Mouse (Mus musculus): ENCODE results near the gene Golm1. TPM values are rescaled to one million over a fixed set of nuclear protein-coding genes. Genes with fewer than 3 reads are reported as not detected.

Golm1 gene
- total RNA-seq, 2 experiments from 2014 or later, result 46.1 to 80.5 TPM

DNA sequence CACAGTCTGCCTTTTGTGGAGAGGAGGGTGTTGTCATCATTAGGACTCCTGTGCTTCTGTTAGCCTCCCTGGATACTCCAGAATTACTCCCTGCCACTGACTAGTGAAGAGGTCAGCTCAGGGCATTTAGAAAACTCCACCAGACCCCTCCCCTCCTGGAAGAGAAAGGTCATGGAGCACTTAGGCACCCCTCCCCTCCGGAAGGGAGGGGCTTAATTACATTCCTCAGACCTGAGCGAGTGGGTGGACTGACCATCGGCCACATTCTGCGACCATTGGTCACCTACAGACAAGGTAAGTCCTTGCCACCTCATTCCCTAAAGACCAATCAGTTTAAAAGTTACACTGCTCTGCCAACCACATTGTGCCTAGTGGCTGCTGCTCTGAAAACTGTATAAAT lies 3.7 kb upstream of the Golm1 start:
- ATAC-seq (replicated peaks; ENCODE audit: low FRiP score, poor library complexity, severe bottlenecking), result no peak

DNA sequence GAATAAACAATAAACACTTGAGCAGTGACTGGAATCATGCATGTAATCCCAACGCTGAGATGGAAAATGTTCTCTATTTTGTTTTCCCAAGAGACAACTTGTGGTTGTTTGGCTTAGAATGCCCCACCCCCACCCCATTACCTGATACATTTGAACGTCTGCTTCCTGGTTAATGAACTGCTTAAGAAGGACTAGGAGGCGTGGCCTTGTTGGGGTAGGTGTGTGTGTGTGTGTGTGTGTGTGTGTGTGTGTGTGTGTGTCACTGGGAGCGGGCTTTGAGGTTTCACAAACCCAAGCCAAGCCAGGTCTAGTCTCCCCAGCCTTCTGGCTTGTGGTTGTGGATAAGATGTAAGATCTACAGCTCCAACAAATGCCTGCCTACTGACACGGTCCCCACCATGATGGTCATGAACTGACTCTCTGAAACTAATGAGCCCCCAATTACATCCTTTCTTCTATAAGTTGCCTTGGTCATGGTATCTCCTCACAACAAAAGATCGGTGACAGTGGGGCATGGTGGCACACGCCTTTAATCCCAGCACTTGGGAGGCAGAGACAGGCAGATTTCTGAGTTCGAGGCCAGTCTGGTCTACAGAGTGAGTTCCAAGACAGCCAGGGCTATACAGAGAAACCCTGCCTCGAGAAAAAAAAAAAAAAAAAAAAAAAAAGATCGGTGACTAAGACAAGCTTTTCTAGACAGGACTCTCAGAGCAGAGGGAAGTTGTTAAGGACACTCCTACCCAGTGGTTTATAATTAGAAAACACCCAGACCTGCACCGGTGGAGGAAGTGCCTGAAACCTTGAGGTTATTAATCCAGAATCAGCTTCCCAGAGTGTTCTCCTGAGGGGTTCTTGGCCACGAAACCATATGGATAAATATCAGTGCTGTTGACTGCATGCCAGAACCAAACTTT lies 962 bp upstream of the Golm1 start:
- no peak for ATAC-seq (replicated peaks; ENCODE audit: low FRiP score, poor library complexity, severe bottlenecking)

DNA sequence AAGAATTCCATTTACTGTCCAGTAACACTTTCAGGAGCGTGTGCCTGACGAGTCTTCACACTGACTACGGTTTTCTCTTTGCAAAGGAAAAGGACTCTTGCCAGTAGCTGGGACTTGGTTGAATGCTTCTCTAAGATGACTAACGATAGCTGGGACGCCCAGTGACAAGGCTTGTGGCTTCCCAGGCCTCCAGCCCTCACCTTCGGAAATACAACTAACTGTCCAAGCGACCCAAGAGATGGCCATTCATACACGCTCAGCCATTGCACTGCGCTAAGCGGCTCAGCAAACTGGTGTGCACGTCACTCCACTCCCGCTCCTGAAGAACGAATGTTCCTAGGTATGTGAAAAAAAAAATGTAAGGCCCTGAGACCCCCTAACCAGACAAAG lies 855 bp downstream of the Golm1 start:
- ATAC-seq (replicated peaks; ENCODE audit: low FRiP score, poor library complexity, severe bottlenecking), result peak; percentile 69

DNA sequence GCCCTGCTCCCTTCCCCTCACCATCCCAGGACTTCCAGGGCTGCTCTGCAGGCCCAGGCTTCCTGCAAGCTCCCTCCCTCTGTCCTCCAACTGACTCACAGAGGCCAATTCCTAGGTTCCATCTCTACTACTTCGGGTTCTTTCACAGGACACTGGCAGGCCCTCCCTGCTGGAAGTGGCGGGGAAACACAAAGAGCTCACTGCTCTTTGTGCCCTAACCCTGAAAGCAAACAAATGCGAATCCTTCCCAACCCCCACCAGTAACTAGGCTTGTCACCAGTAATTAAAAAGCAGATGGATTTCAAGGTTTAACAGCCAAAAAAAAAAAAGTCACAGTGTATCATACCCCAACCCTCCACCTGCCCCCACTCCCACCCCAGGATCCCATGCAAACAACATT lies 1.4 kb downstream of the Golm1 start:
- ATAC-seq (replicated peaks; ENCODE audit: low FRiP score, poor library complexity, severe bottlenecking), result no peak

DNA sequence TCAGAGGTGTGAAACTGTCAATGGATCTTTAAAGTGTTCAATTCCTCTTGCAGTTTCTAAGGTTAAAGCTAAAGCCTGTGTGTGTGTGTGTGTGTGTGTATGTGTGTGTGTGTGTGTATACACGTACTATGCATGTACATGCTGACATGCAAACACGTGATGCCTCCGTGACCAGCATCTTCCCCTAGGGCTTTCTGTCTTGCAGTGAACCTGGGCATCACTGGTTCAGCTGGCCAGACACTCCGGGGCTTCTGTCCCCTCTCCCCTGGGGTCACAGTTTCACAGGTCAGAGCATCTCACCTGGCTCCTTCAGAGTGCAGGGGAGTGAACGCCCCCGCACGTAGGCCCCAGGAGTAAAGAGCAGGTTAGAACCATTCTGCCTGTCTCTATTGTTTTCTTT lies 2.0 kb downstream of the Golm1 start:
- no peak for ATAC-seq (replicated peaks; ENCODE audit: low FRiP score, poor library complexity, severe bottlenecking)

DNA sequence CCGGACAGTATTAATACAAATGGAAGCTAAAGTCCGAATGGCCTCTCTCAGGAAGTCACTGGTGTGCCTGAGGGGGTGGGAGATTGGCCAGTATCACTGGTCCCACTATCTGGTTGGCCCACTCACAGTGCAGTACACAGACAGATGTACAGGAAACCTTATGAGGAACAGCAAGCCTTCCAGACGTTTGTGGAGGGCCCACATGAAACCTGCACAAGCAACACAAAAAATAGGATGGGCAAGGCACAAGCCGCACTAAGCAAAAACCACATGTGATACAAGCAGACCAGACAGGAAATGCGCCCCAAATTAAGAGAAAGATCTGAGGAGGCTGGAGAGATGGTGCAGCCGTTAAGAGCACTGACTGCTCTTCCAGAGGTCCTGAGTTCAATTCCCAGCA lies 3.4 kb downstream of the Golm1 start:
- no peak for ATAC-seq (replicated peaks; ENCODE audit: low FRiP score, poor library complexity, severe bottlenecking)

DNA sequence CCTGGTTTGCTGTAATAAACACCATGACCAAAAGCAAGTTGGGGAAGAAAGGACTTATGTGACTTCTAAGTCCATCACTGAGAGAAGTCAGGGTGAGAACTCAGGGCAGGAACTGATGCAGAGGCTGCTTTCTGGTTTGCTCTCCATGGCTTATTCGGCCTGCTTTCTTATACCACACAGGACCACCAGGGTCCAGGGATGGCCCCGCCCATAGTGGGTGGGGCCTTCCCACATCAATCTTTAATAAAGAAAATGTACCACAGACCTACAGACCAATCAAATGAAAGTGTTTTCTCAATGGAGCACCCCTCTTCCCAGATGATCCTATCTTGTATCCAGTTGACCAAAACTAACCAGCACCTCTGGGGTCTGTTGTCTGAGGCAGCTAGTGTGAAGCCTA lies 4.1 kb downstream of the Golm1 start:
- no peak for ATAC-seq (replicated peaks; ENCODE audit: low FRiP score, poor library complexity, severe bottlenecking)

DNA sequence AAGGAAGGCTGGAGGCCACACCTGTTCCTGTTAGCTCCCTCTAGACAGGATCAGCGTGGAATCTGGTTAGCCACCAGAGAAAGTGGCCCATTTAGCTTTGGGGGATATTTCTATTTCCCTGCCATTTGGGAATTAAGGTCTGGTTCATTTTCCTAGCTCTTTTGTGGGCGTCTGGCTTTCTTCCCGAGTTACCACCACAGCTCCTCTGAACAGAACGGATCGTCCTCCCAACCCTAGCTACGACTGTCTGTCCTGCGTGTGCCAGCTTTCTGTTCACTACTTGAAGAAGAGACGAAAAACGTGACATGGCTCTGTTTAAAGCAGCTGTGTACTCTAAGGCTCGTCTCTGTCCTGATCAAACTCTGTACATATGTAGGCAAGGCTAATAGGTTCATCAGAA lies 5.7 kb downstream of the Golm1 start:
- no peak for ATAC-seq (replicated peaks; ENCODE audit: low FRiP score, poor library complexity, severe bottlenecking)

DNA sequence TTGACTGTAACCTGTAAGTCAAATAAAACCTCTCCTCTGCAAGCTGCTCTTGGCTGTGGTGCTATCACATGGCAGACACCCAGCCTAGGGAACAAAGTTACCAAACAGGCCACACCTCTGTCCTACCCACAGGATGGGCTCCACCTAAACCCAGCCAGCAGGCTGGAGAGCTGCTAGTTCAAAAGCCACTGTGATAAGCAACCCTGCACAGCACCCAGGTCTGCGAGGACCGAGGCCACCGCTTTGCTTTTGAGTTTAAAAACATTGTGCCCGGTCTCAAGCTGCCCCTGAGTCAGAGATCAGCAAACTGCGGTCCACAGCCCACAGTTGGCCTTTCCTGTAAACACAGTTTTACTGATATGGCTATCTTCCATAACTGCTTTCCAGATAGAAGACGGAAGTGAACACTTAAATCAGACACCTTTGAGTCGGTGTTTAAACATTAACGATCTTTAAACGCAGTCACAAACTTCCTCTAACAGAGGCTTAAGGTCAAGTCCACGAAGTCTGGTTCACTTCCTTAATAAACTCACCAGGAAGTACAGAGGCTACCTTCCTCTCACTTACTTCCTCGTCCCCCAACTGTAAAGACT lies 7.0 kb downstream of the Golm1 start:
- peak; percentile 99 for ATAC-seq (replicated peaks; ENCODE audit: low FRiP score, poor library complexity, severe bottlenecking)

DNA sequence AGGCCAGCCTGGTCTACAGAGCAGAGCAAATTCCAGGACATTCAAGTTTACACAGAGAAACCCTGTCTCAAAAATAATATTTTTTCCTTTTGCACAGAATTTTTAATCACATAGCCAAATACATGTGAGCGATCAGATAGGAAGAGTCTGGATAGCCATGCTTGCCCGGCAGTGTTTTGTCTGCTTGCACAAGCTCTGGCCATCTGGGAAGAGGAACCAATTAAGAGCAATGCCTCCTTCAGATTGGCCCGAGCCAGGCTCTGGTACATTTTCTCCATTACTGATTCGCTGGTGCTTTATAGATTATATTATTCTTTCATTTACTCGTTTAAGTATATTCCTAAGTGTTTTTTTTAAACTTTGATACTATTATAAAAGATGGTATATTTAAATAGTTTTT lies 7.8 kb downstream of the Golm1 start:
- ATAC-seq (replicated peaks; ENCODE audit: low FRiP score, poor library complexity, severe bottlenecking), result no peak

DNA sequence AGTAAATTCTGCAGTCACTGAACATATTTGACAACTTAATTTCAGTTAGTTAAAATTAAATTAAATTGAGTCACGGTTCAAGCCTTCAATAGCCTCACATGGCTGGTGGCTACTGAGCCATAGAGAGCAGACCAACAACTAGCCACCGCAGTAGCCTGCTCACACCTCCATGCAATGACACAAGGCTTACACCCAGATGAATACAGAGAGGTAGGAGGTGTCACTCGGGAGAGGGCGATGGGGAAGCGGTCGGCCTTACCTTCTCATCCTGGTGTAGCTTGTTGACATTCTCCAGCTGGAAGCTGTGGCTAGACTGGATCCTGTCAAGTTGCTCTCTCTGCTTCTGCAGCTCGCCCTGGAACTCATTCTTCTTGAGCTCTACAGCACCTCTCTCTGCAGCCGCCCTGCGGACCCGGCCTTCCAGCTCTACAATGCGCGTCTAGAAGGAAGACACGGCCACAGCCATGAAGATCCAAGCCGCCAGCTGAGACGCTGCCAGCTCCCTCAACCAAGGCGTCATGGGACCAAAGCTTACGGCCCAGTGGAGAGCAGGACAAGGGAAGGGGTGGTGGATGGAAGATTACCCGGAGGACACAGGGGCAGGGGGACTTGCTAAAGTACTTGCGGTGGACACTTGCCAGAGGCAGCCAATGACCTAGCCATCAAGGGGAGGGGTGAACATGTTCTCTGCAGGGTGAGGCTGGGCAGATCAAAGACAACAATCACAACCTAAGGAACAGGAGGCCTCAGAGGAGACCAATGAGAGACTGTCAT lies 11.5 kb downstream of the Golm1 start:
- ATAC-seq (replicated peaks; ENCODE audit: low FRiP score, poor library complexity, severe bottlenecking), result no peak

DNA sequence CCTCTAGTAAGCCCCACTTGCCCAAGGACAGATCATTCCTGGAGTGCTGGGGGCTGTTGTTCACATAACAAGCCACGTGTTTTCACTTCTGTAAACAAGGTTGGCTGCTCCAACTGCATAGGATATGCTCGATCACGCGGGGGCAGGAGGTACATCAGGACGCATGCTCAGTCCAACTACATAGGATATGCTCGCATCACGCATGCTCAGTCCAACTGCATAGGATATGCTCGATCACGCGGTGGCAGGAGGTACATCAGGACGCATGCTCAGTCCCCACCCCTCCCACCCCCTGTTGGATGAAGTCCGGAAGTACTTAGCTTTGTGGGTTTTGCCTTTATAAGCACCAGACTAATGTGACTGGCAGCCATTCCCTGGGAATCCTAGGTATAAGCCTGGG lies 13.6 kb downstream of the Golm1 start:
- no peak for ATAC-seq (replicated peaks; ENCODE audit: low FRiP score, poor library complexity, severe bottlenecking)

DNA sequence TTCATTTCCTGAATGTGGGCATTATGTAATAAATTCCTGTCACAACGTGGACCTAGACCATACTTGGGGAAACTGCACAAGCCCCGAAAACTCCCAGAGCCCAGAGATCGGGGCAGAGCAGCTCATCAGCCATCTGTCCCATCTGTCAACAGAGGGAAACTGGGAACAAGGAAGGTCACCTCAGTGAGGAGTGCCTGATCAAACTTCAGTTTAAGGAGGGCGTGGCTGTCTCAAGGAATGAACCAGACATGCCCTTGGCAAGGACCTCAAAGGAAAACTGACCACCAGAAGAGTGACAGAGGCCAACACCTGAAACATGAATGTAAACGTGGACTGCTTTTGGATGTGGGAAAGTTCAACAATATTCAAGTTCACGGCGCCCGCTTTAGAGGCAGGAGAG lies 14.2 kb downstream of the Golm1 start:
- ATAC-seq (replicated peaks; ENCODE audit: low FRiP score, poor library complexity, severe bottlenecking), result no peak

DNA sequence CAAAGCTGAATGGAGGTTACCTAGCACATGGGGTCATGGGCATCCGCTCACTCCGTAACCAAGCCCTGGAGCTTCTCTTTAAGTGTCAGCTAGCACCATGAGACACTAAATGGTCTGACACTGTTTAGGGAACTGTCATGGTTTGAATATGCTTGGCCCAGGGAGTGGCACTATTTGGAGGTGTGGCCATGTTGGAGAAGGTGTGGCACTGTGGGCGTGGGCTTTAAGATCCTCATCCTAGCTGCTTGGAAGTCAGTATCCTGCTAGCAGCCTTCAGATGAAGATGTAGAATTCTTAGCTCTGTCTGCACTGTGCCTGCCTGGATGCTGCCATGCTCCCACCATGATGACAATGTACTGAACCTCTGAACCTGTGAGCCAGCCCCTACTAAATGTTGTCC lies 15.2 kb downstream of the Golm1 start:
- ATAC-seq (replicated peaks; ENCODE audit: low FRiP score, poor library complexity, severe bottlenecking), result no peak

DNA sequence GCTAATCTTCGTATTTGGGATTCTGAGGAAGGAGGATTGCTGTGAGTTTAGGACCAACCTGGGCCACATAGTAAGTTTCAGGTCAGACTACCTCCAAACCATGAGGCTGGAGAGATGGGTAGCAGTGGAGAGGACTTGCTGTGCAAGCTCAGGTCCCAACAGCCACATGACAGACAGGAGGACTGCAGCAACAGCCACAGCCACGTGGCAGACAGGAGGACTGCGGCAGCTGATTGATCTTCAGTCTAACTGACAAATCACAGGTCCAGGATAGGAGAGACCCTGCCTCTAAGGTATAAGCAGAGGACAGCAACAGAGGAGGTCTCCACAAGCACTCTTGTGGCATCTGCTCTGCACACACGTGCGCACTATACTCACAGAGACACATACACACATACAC lies 17.8 kb downstream of the Golm1 start:
- no peak for ATAC-seq (replicated peaks; ENCODE audit: low FRiP score, poor library complexity, severe bottlenecking)

DNA sequence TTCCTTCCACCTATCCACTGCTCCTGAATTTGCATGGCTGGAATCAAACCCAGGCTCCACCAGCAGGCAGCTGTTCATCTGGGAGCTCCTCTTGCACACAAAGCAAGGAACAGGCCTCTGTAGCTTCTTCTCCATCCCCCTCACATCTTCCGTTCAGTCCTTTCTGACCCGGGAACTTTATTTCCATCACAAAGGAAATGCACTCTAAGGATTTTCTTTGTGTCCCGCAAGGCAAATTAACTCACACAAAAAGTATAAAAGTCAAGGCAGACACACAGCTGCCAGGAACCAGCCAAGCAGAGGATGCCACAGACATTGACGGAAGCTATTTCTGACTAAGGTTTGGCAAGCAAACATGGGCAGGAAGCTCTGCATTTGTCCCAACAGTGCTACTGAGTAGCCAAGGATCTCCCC lies 18.6 kb downstream of the Golm1 start:
- ATAC-seq (replicated peaks; ENCODE audit: low FRiP score, poor library complexity, severe bottlenecking), result no peak

DNA sequence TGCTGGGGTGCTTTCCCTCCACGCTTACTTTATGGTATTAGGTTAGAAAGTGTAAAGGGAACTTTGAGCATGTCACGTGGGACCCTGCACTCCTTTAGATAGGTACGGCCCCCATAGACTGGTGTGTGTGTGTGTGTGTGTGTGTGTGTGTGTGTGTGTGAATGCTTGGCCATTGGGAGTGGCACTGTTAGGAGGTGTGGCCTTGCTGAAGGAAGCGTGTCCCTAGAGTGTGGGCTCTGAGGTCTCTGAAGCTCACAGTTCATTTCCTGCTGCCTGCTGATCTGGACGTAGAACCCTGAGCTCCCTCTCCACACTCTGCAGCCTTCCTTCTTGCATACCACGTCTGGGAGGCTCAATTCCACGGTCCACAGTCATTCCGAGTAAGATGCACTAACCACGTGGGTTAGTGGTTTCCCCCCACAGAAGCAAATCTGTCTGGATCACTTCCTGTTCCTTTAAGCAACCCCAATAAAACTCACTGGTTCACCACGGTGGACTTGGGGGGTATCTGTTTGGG lies 19.2 kb downstream of the Golm1 start:
- no peak for ATAC-seq (replicated peaks; ENCODE audit: low FRiP score, poor library complexity, severe bottlenecking)

DNA sequence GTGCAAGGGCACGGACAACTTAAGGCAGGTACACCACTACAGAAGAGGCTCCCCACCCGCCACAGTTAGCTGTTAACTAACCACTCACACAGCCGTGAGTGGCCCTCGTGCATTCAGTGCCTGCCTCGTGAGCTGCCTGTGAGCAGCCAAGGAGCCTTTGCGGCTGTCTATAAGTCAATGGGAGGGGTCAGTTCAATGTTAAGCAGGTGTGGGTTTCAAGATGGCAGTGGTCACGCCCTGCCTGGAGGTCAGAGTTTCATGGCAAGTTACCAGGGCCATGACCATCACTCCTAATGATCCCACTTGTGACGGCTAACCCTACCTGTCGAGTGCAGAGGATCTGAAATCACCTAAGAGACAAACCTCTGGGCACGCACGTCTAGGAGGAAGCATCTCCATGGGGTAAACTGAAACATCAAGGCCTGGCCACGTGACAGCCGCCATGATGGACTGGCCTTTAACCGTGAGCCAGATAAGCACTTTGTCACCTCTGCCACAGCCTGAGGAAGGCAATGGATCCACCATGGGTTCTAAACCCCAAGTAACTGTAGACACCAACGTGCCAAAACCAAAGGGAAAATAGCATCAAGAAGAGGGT lies 19.8 kb downstream of the Golm1 start:
- ATAC-seq (replicated peaks; ENCODE audit: low FRiP score, poor library complexity, severe bottlenecking), result no peak

DNA sequence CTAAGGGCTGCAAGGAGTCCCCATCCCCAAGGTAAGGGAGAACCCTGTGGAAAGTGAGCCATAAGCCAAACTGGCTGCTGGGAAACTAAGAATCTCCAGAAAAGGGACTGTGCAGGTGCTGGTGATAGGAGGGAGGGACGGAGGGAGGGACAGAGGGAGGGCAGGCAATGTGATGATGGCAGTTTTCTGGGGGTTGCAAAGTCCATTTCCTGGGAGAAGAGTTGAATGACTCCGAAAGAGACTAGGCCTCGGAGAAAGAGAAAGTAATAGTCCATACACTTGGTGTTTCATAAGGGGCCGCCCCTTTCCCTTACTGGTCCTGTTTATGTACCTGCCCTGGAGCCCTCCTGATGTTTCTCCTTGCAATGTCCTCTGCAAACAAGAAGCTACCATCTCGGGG lies 21.1 kb downstream of the Golm1 start:
- no peak for ATAC-seq (replicated peaks; ENCODE audit: low FRiP score, poor library complexity, severe bottlenecking)

DNA sequence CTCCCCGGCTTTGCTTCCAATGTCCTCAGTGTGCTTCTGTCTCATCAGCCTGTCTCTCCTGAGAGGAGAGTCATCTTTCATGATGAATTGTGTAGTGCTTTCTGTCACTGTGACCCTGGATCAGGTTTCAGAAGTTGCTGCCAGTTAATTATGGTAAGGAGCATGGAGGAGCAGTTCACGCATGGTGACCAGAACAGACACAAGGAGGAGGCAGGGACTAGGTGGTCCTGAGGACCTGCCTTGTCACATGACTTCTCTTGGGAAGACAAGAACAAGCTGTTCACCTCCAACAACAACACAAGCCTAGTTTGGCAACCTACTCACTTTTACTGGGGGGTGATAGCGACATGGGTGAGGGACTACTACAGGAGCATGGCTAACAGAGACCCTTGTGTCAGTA lies 22.5 kb downstream of the Golm1 start:
- ATAC-seq (replicated peaks; ENCODE audit: low FRiP score, poor library complexity, severe bottlenecking), result no peak
